Mouse (Mus musculus) small intestine, adult 2 months (tissue): ENCODE measurements at regions not wholly inside any gene's neighbourhood (a gene's known extent, or its start where the extent isn't known, plus 50 kb on each side); places are given as distances from the start of the nearest gene placed in this dataset.

Experiments
- CTCF ChIP-seq: fragments of 200-500 bp; IDR thresholded peaks from 2 replicates; pipeline ENCODE4 v1.5.1; 2012; ENCODE audit warnings: low read depth, mild to moderate bottlenecking, control low read depth, inconsistent platforms, low read length, moderate library complexity, mixed read lengths; ENCODE audit not compliant: insufficient replicate concordance, insufficient read length; ENCODE audit errors: extremely low read depth
- POLR2A ChIP-seq: fragments of 200-500 bp; IDR thresholded peaks from 2 replicates; pipeline ENCODE4 v1.6.1; 2012; ENCODE audit warnings: low read depth, mild to moderate bottlenecking, control low read depth, inconsistent platforms, low read length, moderate library complexity

- TF ChIP-seq POLR2A (no peak), CTCF (no peak)
These were observed 179.3 kb upstream of the Hes1 start for GRCm38 (mm10) chr16:29884899-29885298.
